Mouse (Mus musculus) heart, adult 2 months (tissue): Measurements from ENCODE around the gene Actn4. TPM values are rescaled to one million over a fixed set of nuclear protein-coding genes. Genes with fewer than 3 reads are reported as not detected.
A peak's percentile ranks its signal among the peaks of the same experiment; 100 is the strongest.

ENCODE experiments used
- DNase-seq, 2 experiments: peaks; one replicate each; pipeline ENCODE4 v3.0.0; 2021
- H3K27ac ChIP-seq: fragments of 200-600 bp; 2 replicates; pipeline ENCODE4 v1.8.1; 2022
- H3K27me3 ChIP-seq: fragments of 200-500 bp; 2 replicates; pipeline ENCODE4 v1.6.1; 2012; ENCODE audit warnings: mild to moderate bottlenecking, low read length, inconsistent platforms, mixed read lengths; ENCODE audit not compliant: control insufficient read depth, insufficient read depth
- H3K36me3 ChIP-seq: fragments of 200-500 bp; 2 replicates; pipeline ENCODE4 v1.6.1; 2012; ENCODE audit warnings: low read length, inconsistent platforms; ENCODE audit not compliant: control insufficient read depth, insufficient read depth
- H3K4me1 ChIP-seq: fragments of 200-500 bp; 2 replicates; pipeline ENCODE4 v1.6.1; 2011; ENCODE audit warnings: low read length; ENCODE audit not compliant: control insufficient read depth, insufficient read depth
- H3K4me3 ChIP-seq: fragments of 200-600 bp; 2 replicates; pipeline ENCODE4 v1.8.1; 2022
- H3K79me2 ChIP-seq: fragments of 200-500 bp; replicated peaks from 2 replicates; pipeline ENCODE4 v1.6.1; 2012; ENCODE audit warnings: mild to moderate bottlenecking, inconsistent platforms, low read length, moderate library complexity, mixed read lengths; ENCODE audit not compliant: control insufficient read depth, insufficient read depth
- H3K9ac ChIP-seq: fragments of 200-500 bp; 2 replicates; pipeline ENCODE4 v1.6.1; 2012; ENCODE audit warnings: low read depth, mild to moderate bottlenecking, control low read depth, inconsistent platforms, low read length, mixed read lengths
- CTCF ChIP-seq: fragments of 200-600 bp; IDR thresholded peaks from 2 replicates; pipeline ENCODE4 v1.8.1; 2022; ENCODE audit warnings: antibody characterized with exemption, mild to moderate bottlenecking, moderate library complexity
- EP300 ChIP-seq: fragments of 200-500 bp; IDR thresholded peaks from 2 replicates; pipeline ENCODE4 v1.6.1; 2011; ENCODE audit warnings: low read depth, low read length, control low read depth; ENCODE audit not compliant: insufficient read depth
- POLR2A ChIP-seq: fragments of 200-500 bp; IDR thresholded peaks from 2 replicates; pipeline ENCODE4 v1.6.1; 2011; ENCODE audit warnings: mild to moderate bottlenecking, low read depth, low read length, control low read depth; ENCODE audit not compliant: insufficient read depth
- WGBS: fragments of 180-500 bp; shearing (Covaris S2); methylation state at CpG from one replicate; pipeline ENCODE4 v1.1.7; 2018; 5-methylcytosine and 5-hydroxymethylcytosine counted together
- intact Hi-C: fragments of 180-260 bp; cut with DNase I; formaldehyde crosslinking; loops from one replicate; pipeline ENCODE4 v1.15.1; 2025
- polyA plus RNA-seq: library from polyadenylated mRNA; depleted of rRNA; stranded (reverse); fragments of >200 nt; gene quantifications from 2 replicates; pipeline ENCODE4 v1.2.3, GENCODE M21; 2012
- total RNA-seq, 2 experiments: library from RNA; stranded (reverse); gene quantifications; 2 replicates each; pipeline ENCODE4 v1.2.3; 2021

Actn4 gene
- total and polyA plus RNA-seq, 3 experiments = 66.1 to 123 (median 85.7) TPM

GRCm38 (mm10) chr7:28956270-28956669, 5.9 kb downstream of the Actn4 start:
- 79% methylated on average over 1 of the region's 1 CpGs for WGBS
- H3K4me3 ChIP-seq = no peak overlapping the region
- intact Hi-C loops = no loop called here
- H3K27ac ChIP-seq = peak overlapping the region; percentile 21; the same call in 1 of the 2 replicates
- peaks cover 46% of the 10 kb centered on the region for H3K4me1 ChIP-seq
- H3K9ac ChIP-seq = no peak overlapping the region
- DNase-seq = no peak
- TF ChIP-seq CTCF = no peak
- TF ChIP-seq POLR2A = no peak
- TF ChIP-seq EP300 = no peak
- H3K79me2 ChIP-seq = peaks cover 20% of the 10 kb centered on the region
- peaks cover 70% of the 10 kb centered on the region for H3K36me3 ChIP-seq
- H3K27me3 ChIP-seq = no peaks in the 10 kb centered on the region

GRCm38 (mm10) chr7:28955295-28955897, 6.7 kb downstream of the Actn4 start:
- H3K27ac ChIP-seq = peak overlapping the region; percentile 49
- H3K4me1 ChIP-seq = peaks cover 47% of the 10 kb centered on the region
- intact Hi-C loops = no loop called here
- no peak for TF ChIP-seq EP300
- TF ChIP-seq POLR2A = no peak
- no peak for TF ChIP-seq CTCF
- DNase-seq = no peak
- no peak overlapping the region for H3K4me3 ChIP-seq
- no peaks in the 10 kb centered on the region for H3K27me3 ChIP-seq
- H3K79me2 ChIP-seq = peaks cover 19% of the 10 kb centered on the region
- WGBS = 23% methylated on average over 5 of the region's 5 CpGs
- peaks cover 77% of the 10 kb centered on the region for H3K36me3 ChIP-seq
- no peak overlapping the region for H3K9ac ChIP-seq

- peaks cover 17% of the 10 kb centered on the region for H3K79me2 ChIP-seq
- 52% methylated on average over 4 of the region's 4 CpGs for WGBS
- H3K36me3 ChIP-seq = peaks cover 81% of the 10 kb centered on the region
- H3K9ac ChIP-seq = no peak overlapping the region
- H3K27me3 ChIP-seq = no peaks in the 10 kb centered on the region
- intact Hi-C loops = no loop called here
- DNase-seq = no peak
- no peak overlapping the region for H3K4me3 ChIP-seq
- TF ChIP-seq EP300 (no peak), POLR2A (no peak), CTCF (no peak)
- H3K4me1 ChIP-seq = peaks cover 49% of the 10 kb centered on the region
- H3K27ac ChIP-seq = peak overlapping the region; percentile 49
These were observed 7.4 kb downstream of the Actn4 start for GRCm38 (mm10) chr7:28954773-28955172.

- H3K4me1 ChIP-seq = peaks cover 46% of the 10 kb centered on the region
- no peak overlapping the region for H3K9ac ChIP-seq
- no peaks in the 10 kb centered on the region for H3K27me3 ChIP-seq
- peaks cover 15% of the 10 kb centered on the region for H3K79me2 ChIP-seq
- DNase-seq = no peak
- H3K4me3 ChIP-seq = no peak overlapping the region
- 16% methylated on average over 2 of the region's 2 CpGs for WGBS
- H3K36me3 ChIP-seq = peaks cover 78% of the 10 kb centered on the region
- intact Hi-C loops = no loop called here
- H3K27ac ChIP-seq = peak overlapping the region; percentile 47
- TF ChIP-seq EP300 (no peak), POLR2A (no peak), CTCF (no peak)
These were observed 8.4 kb downstream of the Actn4 start for GRCm38 (mm10) chr7:28953476-28954376.

- Histone ChIP-seq H3K36me3 (peaks cover 74% of the 10 kb centered on the region), H3K9ac (no peak overlapping the region), H3K4me3 (no peak overlapping the region), H3K27ac (peak overlapping the region; percentile 44), H3K4me1 (peaks cover 48% of the 10 kb centered on the region), H3K27me3 (no peaks in the 10 kb centered on the region), H3K79me2 (peaks cover 15% of the 10 kb centered on the region)
- DNase-seq = no peak
- 6% methylated on average over 3 of the region's 3 CpGs for WGBS
- intact Hi-C loops = no loop called here
- TF ChIP-seq POLR2A (no peak), EP300 (no peak), CTCF (no peak)
These were observed 9.4 kb downstream of the Actn4 start for GRCm38 (mm10) chr7:28952786-28953185.

- peaks cover 17% of the 10 kb centered on the region for H3K79me2 ChIP-seq
- H3K9ac ChIP-seq = 0 out of 2 replicates have a peak overlapping the region, but pooled peaks have one; percentile 16
- H3K4me3 ChIP-seq = no peak overlapping the region
- 33% methylated on average over 2 of the region's 2 CpGs for WGBS
- no peaks in the 10 kb centered on the region for H3K27me3 ChIP-seq
- intact Hi-C loops = no loop called here
- DNase-seq = no peak
- peaks cover 69% of the 10 kb centered on the region for H3K36me3 ChIP-seq
- H3K27ac ChIP-seq = peak overlapping the region; percentile 44
- peaks cover 49% of the 10 kb centered on the region for H3K4me1 ChIP-seq
- TF ChIP-seq POLR2A = no peak
- TF ChIP-seq CTCF = no peak
- no peak for TF ChIP-seq EP300
These were observed 10.4 kb downstream of the Actn4 start for GRCm38 (mm10) chr7:28951764-28952163.
